Comparison of ENCODE assay signal across 29 mouse cellular contexts in the genomic region with DNA sequence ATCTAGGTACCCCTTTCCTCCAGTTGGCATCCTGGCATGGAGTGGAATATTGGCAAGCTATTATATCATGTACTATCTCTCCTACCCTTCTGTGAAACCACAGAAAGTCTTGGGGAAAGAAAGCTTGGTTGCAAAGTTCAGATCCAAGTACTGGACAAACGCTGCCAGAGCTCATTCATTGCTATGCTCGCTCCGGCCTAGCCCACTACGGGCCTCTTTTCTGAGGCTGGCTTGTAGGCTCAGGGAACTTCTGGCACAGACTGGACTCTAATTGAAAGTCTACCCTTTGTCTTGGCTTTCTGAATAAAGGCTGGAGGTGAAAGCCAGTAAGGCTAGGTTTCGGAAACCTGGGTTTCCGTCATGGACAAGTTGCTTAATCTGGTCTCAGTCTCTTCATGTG. TPM values are rescaled to one million over a fixed set of nuclear protein-coding genes. Genes with fewer than 3 reads are reported as not detected.
DNase-seq lines count a peak whose midpoint lies in the region; ATAC-seq and TF ChIP-seq lines count a peak whose summit lies in the region.
"Had no signal": no experiment of that assay in that cellular context is flagged by ENCODE, and none has a peak within 500 bp of the region (broad histone marks: within the 10 kb centered on the region; RNA-seq: fewer than 3 reads in every experiment).

No protein-coding gene starts in this region.

- 0 out of 2 replicates have a peak overlapping the region, but pooled peaks have one; percentile 17 for H3K27ac ChIP-seq in hindbrain, embryonic 12.5 days
- H3K27ac ChIP-seq in hindbrain, embryonic 11.5 days (ENCODE audit: low read depth, low read length): no peak overlapping the region
- peak overlapping the region; percentile 63; the same call in 1 of the 2 replicates for H3K27ac ChIP-seq in cortical plate, adult 2 months (ENCODE audit: insufficient read depth, low read length)
- H3K27ac ChIP-seq in hindbrain, embryonic 13.5 days: peak overlapping the region; percentile 59; the same call in 1 of the 2 replicates
- peak overlapping the region; percentile 30; the same call in 1 of the 2 replicates for H3K27ac ChIP-seq in midbrain, embryonic 13.5 days
- H3K27ac ChIP-seq: gastrocnemius, adult 2 months; heart, adult 2 months; intestine, embryonic 15.5 days; limb, embryonic 13.5 days; lung, embryonic 15.5 days; stomach, embryonic 15.5 days had no signal

- no peak for DNase-seq in hindbrain, embryonic 11.5 days (ENCODE audit: low spot score)
- DNase-seq in MN1 (ENCODE audit: low spot score): no peak
- no peak for DNase-seq in kidney, postnatal 36 days
- DNase-seq: adrenal gland, adult 2 months; adrenal gland, postnatal 36 days; B cell, adult 2 months; cerebellum, adult 18-20 months; cerebellum, postnatal 10 days; gastrocnemius, adult 2 months; gastrocnemius, postnatal 36 days; heart, adult 2 months; heart, postnatal 14 days; kidney, adult 2 months; right cerebral cortex, postnatal 25 days; thymus, postnatal 14 days had no signal

- no peak for TF ChIP-seq POLR2A in cortical plate, adult 2 months (IDR thresholded peaks at IDR 0.05; ENCODE audit: extremely low read depth, insufficient read depth, low read length)

- TF ChIP-seq CTCF in cortical plate, adult 2 months (IDR thresholded peaks at IDR 0.05; ENCODE audit: extremely low read depth, insufficient read depth, low read length): no peak

- no peak overlapping the region for H3K4me2 ChIP-seq in hindbrain, embryonic 12.5 days (replicated peaks)
- no peak overlapping the region for H3K4me2 ChIP-seq in hindbrain, embryonic 11.5 days (replicated peaks; ENCODE audit: low read depth, low read length)
- H3K4me2 ChIP-seq in hindbrain, embryonic 13.5 days: no peak overlapping the region
- no peak overlapping the region for H3K4me2 ChIP-seq in midbrain, embryonic 13.5 days (replicated peaks)
- H3K4me2 ChIP-seq: hindbrain, embryonic 15.5 days; intestine, embryonic 15.5 days; limb, embryonic 13.5 days; liver, embryonic 11.5 days; lung, embryonic 15.5 days; stomach, embryonic 15.5 days had no signal

- H3K4me3 ChIP-seq in hindbrain, embryonic 12.5 days: no peak overlapping the region
- H3K4me3 ChIP-seq in hindbrain, embryonic 11.5 days (ENCODE audit: low read depth, low read length): no peak overlapping the region
- no peak overlapping the region for H3K4me3 ChIP-seq in cortical plate, adult 2 months (ENCODE audit: insufficient read depth, low read length)
- H3K4me3 ChIP-seq in hindbrain, embryonic 13.5 days: no peak overlapping the region
- no peak overlapping the region for H3K4me3 ChIP-seq in midbrain, embryonic 13.5 days (replicated peaks)
- H3K4me3 ChIP-seq: erythroblast, embryonic 14.5 days; gastrocnemius, adult 2 months; heart, adult 2 months; hindbrain, embryonic 15.5 days; intestine, embryonic 15.5 days; limb, embryonic 13.5 days; lung, embryonic 15.5 days; stomach, embryonic 15.5 days had no signal

- ATAC-seq in hindbrain, embryonic 12.5 days (ENCODE audit: low FRiP score): no peak
- no peak for ATAC-seq in hindbrain, embryonic 11.5 days (ENCODE audit: low FRiP score)
- ATAC-seq in hindbrain, embryonic 13.5 days (ENCODE audit: low FRiP score): no peak
- no peak for ATAC-seq in midbrain, embryonic 13.5 days
- ATAC-seq: activated CD4-positive, CD25-positive, alpha-beta regulatory T cell, adult 4 months; intestine, embryonic 15.5 days had no signal

- no peaks in the 10 kb centered on the region for H3K36me3 ChIP-seq in hindbrain, embryonic 12.5 days
- no peaks in the 10 kb centered on the region for H3K36me3 ChIP-seq in hindbrain, embryonic 11.5 days (ENCODE audit: control insufficient read depth, insufficient read depth, low read length)
- H3K36me3 ChIP-seq in hindbrain, embryonic 13.5 days: no peaks in the 10 kb centered on the region
- no peaks in the 10 kb centered on the region for H3K36me3 ChIP-seq in midbrain, embryonic 13.5 days
- H3K36me3 ChIP-seq: hindbrain, embryonic 15.5 days; intestine, embryonic 15.5 days; limb, embryonic 13.5 days; lung, embryonic 15.5 days; stomach, embryonic 15.5 days had no signal

- no peak overlapping the region for H3K9ac ChIP-seq in hindbrain, embryonic 12.5 days
- no peak overlapping the region for H3K9ac ChIP-seq in hindbrain, embryonic 11.5 days (ENCODE audit: low read depth, low read length)
- H3K9ac ChIP-seq in hindbrain, embryonic 13.5 days: no peak overlapping the region
- 0 out of 2 replicates have a peak overlapping the region, but pooled peaks have one; percentile 0 for H3K9ac ChIP-seq in midbrain, embryonic 13.5 days (replicated peaks)
- H3K9ac ChIP-seq: hindbrain, embryonic 15.5 days; intestine, embryonic 15.5 days; limb, embryonic 13.5 days; lung, embryonic 15.5 days; stomach, embryonic 15.5 days had no signal

- peaks cover 18% of the 10 kb centered on the region for H3K4me1 ChIP-seq in hindbrain, embryonic 12.5 days
- 0 out of 2 replicates have a peak, but pooled peaks cover 2% of the 10 kb centered on the region for H3K4me1 ChIP-seq in hindbrain, embryonic 11.5 days (replicated peaks; ENCODE audit: control insufficient read depth, insufficient read depth, low read length)
- peaks cover 12% of the 10 kb centered on the region for H3K4me1 ChIP-seq in cortical plate, adult 2 months (ENCODE audit: control insufficient read depth, insufficient read depth, low read length)
- H3K4me1 ChIP-seq in hindbrain, embryonic 13.5 days (replicated peaks): peaks cover 29% of the 10 kb centered on the region
- peaks cover 26% of the 10 kb centered on the region for H3K4me1 ChIP-seq in midbrain, embryonic 13.5 days (replicated peaks)
- H3K4me1 ChIP-seq: intestine, embryonic 15.5 days; lung, embryonic 15.5 days; stomach, embryonic 15.5 days had no signal

- no peaks in the 10 kb centered on the region for H3K9me3 ChIP-seq in hindbrain, embryonic 12.5 days (replicated peaks)
- H3K9me3 ChIP-seq in hindbrain, embryonic 11.5 days (ENCODE audit: control insufficient read depth, low read length): no peaks in the 10 kb centered on the region
- no peaks in the 10 kb centered on the region for H3K9me3 ChIP-seq in hindbrain, embryonic 13.5 days
- H3K9me3 ChIP-seq in midbrain, embryonic 13.5 days: no peaks in the 10 kb centered on the region
- H3K9me3 ChIP-seq: hindbrain, embryonic 15.5 days; intestine, embryonic 15.5 days; limb, embryonic 13.5 days; lung, embryonic 15.5 days; stomach, embryonic 15.5 days had no signal

- 74% methylated on average over 6 of the region's 6 CpGs for WGBS in hindbrain, embryonic 12.5 days
- 78% methylated on average over 6 of the region's 6 CpGs for WGBS in hindbrain, embryonic 11.5 days
- WGBS in hindbrain, embryonic 13.5 days: 77% methylated on average over 6 of the region's 6 CpGs
- WGBS in midbrain, embryonic 13.5 days: 81% methylated on average over 6 of the region's 6 CpGs

- H3K27me3 ChIP-seq in hindbrain, embryonic 12.5 days: no peaks in the 10 kb centered on the region
- no peaks in the 10 kb centered on the region for H3K27me3 ChIP-seq in hindbrain, embryonic 11.5 days (ENCODE audit: control insufficient read depth, insufficient read depth, low read length)
- H3K27me3 ChIP-seq in hindbrain, embryonic 13.5 days: no peaks in the 10 kb centered on the region
- H3K27me3 ChIP-seq in midbrain, embryonic 13.5 days: no peaks in the 10 kb centered on the region
- H3K27me3 ChIP-seq: hindbrain, embryonic 15.5 days; intestine, embryonic 15.5 days; limb, embryonic 13.5 days; lung, embryonic 15.5 days; stomach, embryonic 15.5 days had no signal

RNA-seq across cellular contexts. Expression of a gene that starts 44.7 kb away (rescaled TPM):
- 17.1 and 19.4 TPM in 2 replicates for polyA plus RNA-seq in hindbrain, embryonic 12.5 days (2016; fragmentation: Nextera tagmentation; extraction: Ambion mirVana)
- polyA plus RNA-seq in hindbrain, embryonic 11.5 days (2014; fragmentation: Nextera tagmentation; extraction: Ambion mirVana): 9.9 and 10.5 TPM in 2 replicates
- 98.1 and 101 TPM in 2 replicates for polyA plus RNA-seq in cortical plate, adult 2 months (2012; rRNA removed)
- 29.8 and 31.9 TPM in 2 replicates for polyA plus RNA-seq in hindbrain, embryonic 13.5 days (2015; fragmentation: Nextera tagmentation; extraction: Ambion mirVana)
- polyA plus RNA-seq in midbrain, embryonic 13.5 days (2015; fragmentation: Nextera tagmentation; extraction: Ambion mirVana): 29.8 and 29.9 TPM in 2 replicates
- polyA plus RNA-seq: activated CD4-positive, CD25-positive, alpha-beta regulatory T cell, adult 4 months; erythroblast, embryonic 14.5 days; heart, embryonic 14.5 days; liver, embryonic 16.5 days had no signal
